Mouse (Mus musculus): ENCODE results near the gene Tpi1.
"Not testable (repeated sequence)": the region's sequence is repeated elsewhere in the genome, so short reads cannot be mapped to it uniquely, and the experiment has no call there.

Gene Tpi1

DNA sequence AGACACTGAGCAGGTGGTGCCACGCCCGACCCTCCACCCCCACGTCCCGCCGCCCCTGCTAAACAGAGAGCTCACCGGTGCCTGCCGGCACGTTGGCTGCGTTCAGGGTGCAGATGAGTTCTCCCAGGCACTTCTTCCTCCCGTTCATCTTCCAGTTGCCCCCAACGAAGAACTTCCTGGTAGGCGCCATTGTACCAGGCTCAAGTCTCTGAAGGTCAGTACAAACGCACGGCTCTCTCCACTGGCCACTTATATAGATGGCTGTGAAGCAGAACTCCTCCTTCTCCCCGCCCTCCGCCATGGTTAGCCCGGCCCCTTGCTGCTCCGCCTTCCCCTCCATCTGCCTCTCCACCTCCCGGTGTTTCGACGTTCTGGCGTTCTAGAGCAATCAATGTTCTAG lies at the start of gene Tpi1:
Gene Tpi1 (minus strand): TSS at position 364 of the 400 bp plus-strand sequence.
- peak; percentile 85 for DNase-seq

- DNase-seq = peak; percentile 71
These were observed 49.1 kb upstream of the Tpi1 start for GRCm38 (mm10) chr6:124863125-124863657.

- peak; percentile 45 for DNase-seq
These were observed 48.5 kb upstream of the Tpi1 start for GRCm38 (mm10) chr6:124862406-124863124.

DNA sequence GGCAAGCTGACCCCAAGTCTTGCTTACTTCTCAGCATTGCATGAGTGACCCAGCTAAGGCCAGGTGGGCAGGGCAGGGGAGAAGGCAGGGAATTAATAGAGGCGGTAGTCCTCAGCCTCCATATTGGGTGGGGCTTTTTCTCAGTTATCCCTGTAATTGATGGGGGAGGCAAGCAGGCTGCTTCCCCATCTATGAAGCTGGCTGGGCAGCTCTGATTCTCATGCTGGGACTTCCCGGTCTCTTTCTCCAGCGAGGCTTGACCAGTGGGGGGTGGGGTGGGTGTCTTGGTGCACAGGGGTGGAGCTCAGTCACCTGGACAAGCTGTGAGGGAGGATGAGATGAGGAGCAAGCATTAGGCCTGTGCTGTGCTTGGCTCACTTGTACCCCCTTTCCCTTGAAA lies 47.7 kb upstream of the Tpi1 start:
- peak; percentile 49 for DNase-seq

DNA sequence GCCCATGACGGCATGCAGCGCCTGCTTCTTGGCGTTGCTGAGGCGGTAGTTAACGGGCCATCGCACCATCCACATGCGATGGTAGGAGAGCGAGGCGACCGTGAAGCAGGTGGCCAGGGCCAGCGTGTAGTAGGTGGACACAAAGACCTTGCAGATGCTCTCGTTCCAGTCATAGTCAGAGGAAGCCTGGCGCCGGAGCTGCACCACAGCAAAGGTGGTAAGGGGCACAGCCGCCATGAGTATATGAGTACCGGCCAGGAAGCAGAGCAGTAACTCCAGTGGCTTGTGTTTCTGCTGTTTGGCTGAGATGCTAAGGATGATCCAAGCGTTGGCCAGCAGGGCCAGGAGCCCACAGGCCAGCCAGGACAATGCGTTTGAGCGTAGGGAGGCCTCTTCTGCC lies 47.2 kb upstream of the Tpi1 start:
- DNase-seq = peak; percentile 43

- no peak for DNase-seq
These were observed 46.4 kb upstream of the Tpi1 start for GRCm38 (mm10) chr6:124860511-124860910.

- peak; percentile 96 for DNase-seq
These were observed 45.6 kb upstream of the Tpi1 start for GRCm38 (mm10) chr6:124859725-124860124.

- DNase-seq = no peak
These were observed 44.6 kb upstream of the Tpi1 start for GRCm38 (mm10) chr6:124858561-124859318.

GRCm38 (mm10) chr6:124857840-124858530 lies 43.9 kb upstream of the Tpi1 start:
- DNase-seq = peak; percentile 38

- peak; percentile 86 for DNase-seq
These were observed 43.1 kb upstream of the Tpi1 start, which contains the start of gene P3h3 for GRCm38 (mm10) chr6:124856916-124857839. Gene P3h3 (minus strand): TSS chr6:124857752.

DNA sequence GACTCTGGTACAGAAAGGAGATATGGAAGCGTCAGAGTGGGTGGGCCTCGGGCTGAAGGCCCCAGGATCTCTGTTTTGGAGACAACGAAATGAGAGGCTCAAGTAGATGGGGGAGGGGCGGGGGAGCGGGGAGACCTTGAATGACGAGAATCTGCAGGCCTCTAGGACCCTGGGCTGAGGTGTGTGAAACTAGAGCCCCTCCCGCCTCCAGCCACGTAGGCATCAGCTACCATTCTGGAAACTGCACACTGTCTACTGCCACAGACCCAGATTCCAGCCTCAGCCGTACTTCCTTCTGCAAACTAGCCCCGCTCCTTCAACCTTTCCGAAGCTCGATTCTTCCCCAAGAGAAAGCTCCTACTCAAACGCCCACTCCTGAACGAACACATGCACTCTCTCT lies 42.2 kb upstream of the Tpi1 start:
- no peak for DNase-seq

GRCm38 (mm10) chr6:124854647-124855046 lies 40.6 kb upstream of the Tpi1 start:
- DNase-seq = no peak

DNA sequence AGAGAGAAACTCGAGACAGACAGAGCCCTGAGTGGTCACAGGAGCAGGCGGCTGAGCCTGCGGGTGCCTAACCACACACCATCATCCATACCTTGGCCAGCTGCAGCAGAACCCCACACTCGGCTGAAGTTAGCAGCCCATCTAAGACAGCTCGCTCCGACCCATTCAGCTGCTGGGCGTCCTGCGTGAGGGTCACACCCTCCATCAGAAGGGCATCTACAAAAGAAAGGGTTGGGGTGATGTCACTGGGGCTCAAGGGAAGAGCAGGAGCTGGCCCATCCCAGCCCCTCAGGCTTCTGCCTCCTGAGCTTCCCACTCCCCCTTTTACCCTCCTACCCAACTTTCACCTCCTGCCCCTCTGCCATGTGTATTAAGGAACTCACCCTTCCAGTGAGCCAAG lies 36.4 kb upstream of the Tpi1 start:
- DNase-seq = no peak

DNA sequence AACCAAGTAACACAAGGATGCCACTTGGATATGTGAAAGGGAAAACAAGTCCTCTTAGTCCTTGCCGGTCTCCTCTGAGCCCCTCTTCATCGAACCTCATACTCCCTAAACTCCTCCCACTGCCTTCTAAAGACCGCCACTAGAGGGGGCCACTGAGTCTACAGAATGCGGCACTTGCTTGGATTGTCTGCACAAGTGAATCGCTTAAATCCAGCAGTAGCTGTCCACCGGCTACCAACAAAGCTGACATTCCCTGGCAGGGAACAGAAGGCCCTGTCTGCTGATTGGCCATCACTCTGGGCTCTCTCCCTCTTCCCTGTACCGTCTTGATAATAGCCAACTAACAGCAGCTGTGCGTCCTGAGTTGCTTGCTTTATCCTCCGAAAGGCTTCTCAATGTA lies 33.2 kb upstream of the Tpi1 start:
- peak; percentile 97 for DNase-seq

DNA sequence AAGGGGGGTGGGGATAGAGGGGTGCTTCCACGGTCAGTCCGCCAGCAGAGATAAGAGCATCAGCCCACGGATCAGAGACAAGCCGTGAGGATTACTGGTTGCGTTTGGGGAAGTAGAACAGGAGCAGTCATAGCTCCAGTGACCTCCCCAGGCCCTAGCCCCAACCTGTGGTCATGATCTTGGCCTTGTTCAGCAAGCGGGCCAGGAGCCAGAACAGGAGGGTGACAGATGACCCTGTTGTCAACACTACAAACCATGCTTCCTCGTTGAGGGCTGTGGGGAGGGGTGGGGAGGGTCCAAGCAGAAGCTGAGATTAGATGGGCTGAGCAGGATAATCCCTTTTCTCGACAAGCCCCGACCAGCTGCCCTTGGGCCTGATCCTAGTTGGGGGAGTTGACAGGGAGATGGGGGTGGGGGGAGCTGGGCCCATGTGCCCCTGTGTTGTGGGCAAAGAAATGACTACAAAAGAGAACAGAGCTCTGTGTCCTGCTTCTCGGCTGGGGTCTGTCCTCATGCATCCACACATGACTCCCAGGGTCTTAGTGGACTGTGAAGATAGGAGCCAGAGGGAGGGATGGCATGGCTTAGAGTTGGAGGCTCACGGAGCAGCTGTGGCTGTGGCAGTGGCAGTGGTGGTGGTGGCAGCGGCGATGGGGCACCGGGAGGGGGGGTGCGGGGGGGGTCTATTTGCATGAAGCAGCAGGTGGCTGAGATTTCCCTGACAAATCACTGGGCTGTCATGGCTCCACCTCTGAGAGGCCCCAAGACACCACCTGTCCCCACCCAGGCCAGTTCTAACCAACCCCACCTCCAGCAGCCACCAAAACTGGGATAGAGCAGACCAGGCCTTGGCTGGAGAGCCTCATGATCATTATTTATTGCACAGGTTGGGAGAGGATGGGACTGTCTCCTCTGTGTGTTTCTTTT lies 26.4 kb upstream of the Tpi1 start, which contains the start of gene Gnb3:
Gene Gnb3 (minus strand): TSS at position 35 of the 927 bp plus-strand sequence.
- no peak for DNase-seq

DNA sequence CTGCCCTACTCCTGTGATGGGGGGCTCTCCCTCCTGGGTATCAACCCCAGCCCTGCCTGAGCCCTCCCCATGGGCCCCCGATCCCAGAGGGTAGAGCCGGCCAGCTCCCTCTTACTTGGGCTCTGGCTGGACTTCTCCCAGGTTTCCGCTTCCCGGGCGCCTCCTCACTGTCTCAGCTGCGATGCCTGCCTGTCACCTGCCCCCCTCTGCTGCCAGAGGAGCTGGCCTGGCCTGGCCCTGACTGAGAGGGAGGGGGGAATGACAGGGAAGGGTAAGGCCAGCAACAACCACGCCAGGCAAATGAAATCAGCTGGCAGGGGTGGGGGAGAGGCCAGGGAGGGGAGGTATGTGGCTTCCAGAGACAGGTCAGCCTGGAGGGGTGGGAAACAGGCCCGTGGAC lies 25.7 kb upstream of the Tpi1 start:
- no peak for DNase-seq

DNA sequence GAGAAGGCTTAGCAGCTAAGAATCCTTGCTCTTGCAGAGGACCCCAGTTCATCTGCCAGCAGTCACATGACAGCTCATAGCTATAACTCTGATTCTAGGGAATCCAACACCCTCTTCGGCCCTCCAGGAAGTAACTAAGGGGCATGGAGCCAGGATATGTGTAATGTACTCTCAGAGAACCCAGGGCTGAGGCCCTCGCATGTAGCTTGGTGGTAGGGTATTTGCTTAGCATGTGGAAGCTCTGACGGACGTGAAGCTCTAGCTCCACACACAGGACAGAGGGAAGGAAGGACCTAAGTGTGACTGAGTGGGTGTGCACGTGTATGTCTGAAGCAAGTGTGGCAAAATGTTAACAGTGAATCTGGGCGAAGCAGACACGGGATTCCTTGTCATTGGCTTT lies 22.3 kb upstream of the Tpi1 start:
- no peak for DNase-seq

DNA sequence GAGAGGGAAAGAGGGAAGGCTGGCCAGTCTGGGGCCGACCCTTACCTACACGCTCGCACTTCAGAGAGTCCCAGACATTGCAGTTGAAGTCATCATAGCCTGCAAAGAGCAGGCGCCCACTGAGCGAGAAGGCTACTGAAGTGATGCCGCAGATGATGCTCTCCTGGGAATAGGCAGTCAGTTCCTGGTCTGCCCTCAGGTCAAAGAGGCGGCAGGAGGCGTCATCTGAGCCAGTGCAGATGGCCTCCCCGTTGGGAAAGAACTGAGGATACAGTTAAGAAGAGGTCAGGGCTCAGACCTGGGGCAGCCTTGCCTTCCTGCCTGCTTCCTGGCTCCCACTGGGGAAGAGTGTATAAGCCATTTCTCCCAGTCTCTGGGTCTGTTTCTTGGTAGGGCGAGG lies 21.4 kb upstream of the Tpi1 start:
- DNase-seq = no peak

- no peak for DNase-seq
These were observed 20.5 kb upstream of the Tpi1 start for GRCm38 (mm10) chr6:124834512-124835081.

GRCm38 (mm10) chr6:124831649-124832048 lies 17.6 kb upstream of the Tpi1 start:
- no peak for DNase-seq

DNA sequence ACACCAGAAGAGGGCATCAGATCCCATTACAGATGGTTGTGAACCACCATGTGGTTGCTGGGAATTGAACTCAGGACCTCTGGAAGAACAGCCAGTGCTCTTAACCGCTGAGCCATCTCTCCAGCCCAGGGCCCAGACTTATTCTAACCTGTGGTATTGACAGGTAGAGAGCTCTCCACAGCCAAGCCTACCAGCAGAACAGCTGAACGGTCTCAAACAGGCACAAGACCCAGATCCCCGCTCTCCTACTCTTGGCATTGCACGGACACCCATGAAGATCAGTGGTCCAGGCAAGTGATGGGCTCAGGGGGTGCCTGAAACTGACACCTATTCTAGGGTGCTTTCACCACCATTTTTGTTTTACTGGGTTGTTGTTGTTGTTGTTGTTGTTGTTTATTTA lies 17.1 kb upstream of the Tpi1 start:
- not testable (repeated sequence) for DNase-seq

Measured in thymus, postnatal 4 days (tissue).